Mouse (Mus musculus) lung, embryonic 15.5 days (tissue): ENCODE data around the gene Arl4c. TPM values are rescaled to one million over a fixed set of nuclear protein-coding genes. Genes with fewer than 3 reads are reported as not detected.

Experiments used
- ATAC-seq: fragments of 200-750 bp; cut with Nextera tagmentation; 2 replicates; pipeline ENCODE4 v1.8.0; 2017; ENCODE audit warnings: moderate number of reproducible peaks, borderline replicate concordance; ENCODE audit not compliant: low FRiP score, low TSS enrichment; ENCODE audit errors: extremely low read depth
- H3K27ac ChIP-seq: fragments of 300-500 bp; sonication (generic); 2 replicates; pipeline ENCODE4 v1.5.1; 2015; ENCODE audit warnings: moderate library complexity, mild to moderate bottlenecking, inconsistent platforms
- H3K27me3 ChIP-seq: fragments of 300-500 bp; sonication (generic); 2 replicates; pipeline ENCODE4 v1.6.1; 2015; ENCODE audit warnings: inconsistent platforms
- H3K36me3 ChIP-seq: fragments of 300-500 bp; sonication (generic); 2 replicates; pipeline ENCODE4 v1.6.1; 2015; ENCODE audit warnings: inconsistent platforms
- H3K4me1 ChIP-seq: fragments of 300-500 bp; sonication (generic); 2 replicates; pipeline ENCODE4 v1.6.1; 2015; ENCODE audit warnings: inconsistent platforms
- H3K4me2 ChIP-seq: fragments of 300-500 bp; sonication (generic); 2 replicates; pipeline ENCODE4 v1.6.1; 2015; ENCODE audit warnings: inconsistent platforms, mild to moderate bottlenecking, moderate library complexity
- H3K4me3 ChIP-seq: fragments of 300-500 bp; sonication (generic); 2 replicates; pipeline ENCODE4 v1.5.1; 2015; ENCODE audit warnings: mild to moderate bottlenecking, inconsistent platforms
- H3K9ac ChIP-seq: fragments of 300-500 bp; sonication (generic); 2 replicates; pipeline ENCODE4 v1.6.1; 2015; ENCODE audit warnings: inconsistent platforms
- H3K9me3 ChIP-seq: fragments of 300-500 bp; sonication (generic); 2 replicates; pipeline ENCODE4 v1.6.1; 2016; ENCODE audit warnings: inconsistent platforms
- WGBS: fragments of 180-500 bp; shearing (Covaris S2); methylation state at CpG from one replicate; pipeline ENCODE4 v1.1.7; 2015; 5-methylcytosine and 5-hydroxymethylcytosine counted together
- polyA plus RNA-seq: library from polyadenylated mRNA; unstranded; fragments of >200 nt; fragmentation: Nextera tagmentation; extraction: Ambion mirVana; gene quantifications from 2 replicates; pipeline ENCODE4 v1.2.1, GENCODE M21; 2015

Arl4c gene
- polyA plus RNA-seq, 1 experiment from 2014 or later = 21.7 TPM

DNA sequence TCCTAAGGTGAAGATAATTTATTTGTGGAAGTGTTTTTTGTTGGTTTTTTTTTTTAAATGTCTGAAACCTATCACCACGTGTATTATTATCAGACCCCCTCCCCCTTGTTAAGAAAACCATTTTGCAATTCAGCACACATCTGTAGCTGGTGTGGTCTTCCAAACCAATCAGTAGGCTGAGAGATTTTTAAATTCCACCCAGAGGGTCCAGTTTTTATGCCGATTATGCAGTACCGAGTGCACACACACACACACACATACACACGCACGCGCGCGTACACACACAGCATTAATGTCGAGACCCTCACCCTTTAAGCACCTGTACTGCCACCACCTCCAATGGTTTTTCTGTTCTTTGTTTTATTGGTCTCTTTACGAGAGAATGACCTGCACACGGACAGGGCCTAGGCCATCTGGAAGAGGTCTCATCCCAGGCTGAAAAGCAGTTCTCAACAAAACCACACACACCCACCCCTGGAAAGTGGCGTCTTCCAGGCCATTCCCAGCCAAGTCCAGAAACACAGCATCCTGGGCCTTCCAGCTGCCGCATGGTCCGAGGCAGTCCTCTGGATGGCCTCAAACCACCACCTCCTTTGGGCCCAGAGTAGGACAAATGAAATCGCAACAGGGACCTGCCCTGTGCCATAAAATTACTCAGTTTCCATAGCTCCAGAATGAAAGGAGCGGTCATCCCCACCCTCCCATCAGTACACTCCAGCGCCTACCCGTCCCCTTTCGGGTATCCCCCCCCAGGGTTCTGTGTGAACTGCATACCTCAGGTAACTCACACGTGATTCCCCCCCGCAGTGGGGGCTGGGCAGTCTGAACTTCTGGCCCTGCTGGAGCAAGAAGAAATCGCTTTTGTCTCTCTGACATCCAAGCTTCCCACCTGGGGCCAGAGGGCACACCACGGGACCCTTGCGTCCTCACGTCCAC is 1.9 kb downstream of the Arl4c start:
- Histone ChIP-seq H3K9me3 (no peaks in the 10 kb centered on the region), H3K4me3 (peak overlapping the region; percentile 84), H3K27ac (peak overlapping the region; percentile 91), H3K9ac (peak overlapping the region; percentile 82), H3K4me2 (peak overlapping the region; percentile 77), H3K27me3 (no peaks in the 10 kb centered on the region), H3K4me1 (peaks cover 13% of the 10 kb centered on the region), H3K36me3 (peaks cover 2% of the 10 kb centered on the region; the same call in 1 of the 2 replicates)
- WGBS = 9% methylated on average over 25 of the region's 25 CpGs
- ATAC-seq = no peak

DNA sequence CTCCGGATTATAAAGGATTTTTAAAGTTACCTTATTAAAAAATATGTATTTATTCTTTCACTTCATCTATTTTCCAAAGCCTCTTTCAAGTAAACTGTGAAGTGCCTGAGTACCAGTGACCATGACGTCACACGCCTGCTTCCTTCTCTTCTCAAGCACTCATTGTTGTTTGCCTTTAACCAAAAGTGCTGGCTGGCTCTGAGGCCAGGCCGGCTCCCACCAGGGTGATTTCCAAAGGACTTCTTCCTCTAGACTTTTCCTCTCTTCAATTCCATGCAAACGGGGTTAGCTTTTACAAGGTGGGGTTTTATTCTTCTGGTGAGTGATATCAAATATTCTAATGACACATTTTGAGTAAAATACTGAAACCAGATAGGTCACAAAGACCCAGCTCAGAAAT is 2.6 kb downstream of the Arl4c start:
- peaks cover 2% of the 10 kb centered on the region; the same call in 1 of the 2 replicates for H3K36me3 ChIP-seq
- no peaks in the 10 kb centered on the region for H3K9me3 ChIP-seq
- 2% methylated on average over 5 of the region's 5 CpGs for WGBS
- H3K4me3 ChIP-seq = peak overlapping the region; percentile 84
- peak overlapping the region; percentile 91; the same call in 1 of the 2 replicates for H3K27ac ChIP-seq
- H3K9ac ChIP-seq = 0 out of 2 replicates have a peak overlapping the region, but pooled peaks have one; percentile 82
- no peak for ATAC-seq
- H3K27me3 ChIP-seq = no peaks in the 10 kb centered on the region
- peaks cover 13% of the 10 kb centered on the region for H3K4me1 ChIP-seq
- peak overlapping the region; percentile 77 for H3K4me2 ChIP-seq

DNA sequence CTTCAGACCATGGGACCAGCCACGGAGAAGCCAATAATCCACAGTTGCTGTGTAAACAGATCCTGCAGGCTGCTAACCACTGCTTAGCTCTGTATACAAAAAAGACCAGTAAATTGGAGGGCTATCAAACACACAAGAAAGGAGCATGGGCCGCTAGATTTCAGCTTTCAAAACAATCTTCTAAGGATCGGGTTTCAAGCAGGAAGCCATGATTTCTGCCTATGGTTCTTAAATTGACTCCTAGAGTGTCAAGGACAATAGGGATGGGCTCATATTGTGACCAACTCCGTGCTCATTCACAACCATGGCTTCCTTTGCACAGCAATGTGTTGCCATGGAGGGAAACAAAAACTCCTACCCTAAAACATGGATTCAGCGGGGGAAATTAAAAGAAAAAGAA is 3.1 kb downstream of the Arl4c start:
- H3K4me3 ChIP-seq = peak overlapping the region; percentile 84
- H3K9ac ChIP-seq = 0 out of 2 replicates have a peak overlapping the region, but pooled peaks have one; percentile 1
- peak overlapping the region; percentile 32 for H3K27ac ChIP-seq
- H3K4me1 ChIP-seq = peaks cover 13% of the 10 kb centered on the region
- peaks cover 2% of the 10 kb centered on the region; the same call in 1 of the 2 replicates for H3K36me3 ChIP-seq
- H3K4me2 ChIP-seq = peak overlapping the region; percentile 77
- H3K27me3 ChIP-seq = no peaks in the 10 kb centered on the region
- H3K9me3 ChIP-seq = no peaks in the 10 kb centered on the region
- no peak for ATAC-seq
- 13% methylated on average over 5 of the region's 5 CpGs for WGBS

DNA sequence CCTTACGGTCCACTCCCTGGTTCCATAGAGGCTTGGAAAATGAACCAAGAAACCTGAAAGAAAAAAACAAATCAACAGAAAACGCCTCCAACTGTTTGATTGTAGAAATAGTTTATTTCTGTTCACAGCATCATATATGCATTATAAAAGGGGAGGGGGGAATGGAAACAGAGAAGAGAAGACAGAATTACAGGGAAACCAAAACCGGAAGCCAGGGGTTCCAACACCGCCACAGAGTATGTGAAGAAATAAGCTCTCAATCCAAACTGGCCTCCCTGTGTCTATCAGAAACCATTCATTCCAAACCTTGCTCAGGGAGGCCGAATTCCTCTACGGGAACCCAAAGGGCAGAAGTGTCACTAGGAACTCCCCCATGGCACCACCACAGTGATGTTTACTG is 3.9 kb downstream of the Arl4c start:
- Histone ChIP-seq H3K27ac (no peak overlapping the region; the same call in 1 of the 2 replicates), H3K4me1 (peaks cover 13% of the 10 kb centered on the region), H3K27me3 (no peaks in the 10 kb centered on the region), H3K4me2 (peak overlapping the region; percentile 77), H3K9me3 (no peaks in the 10 kb centered on the region), H3K9ac (peak overlapping the region; percentile 13; the same call in 1 of the 2 replicates), H3K36me3 (peaks cover 2% of the 10 kb centered on the region; the same call in 1 of the 2 replicates), H3K4me3 (peak overlapping the region; percentile 84)
- WGBS = 74% methylated on average over 6 of the region's 6 CpGs
- no peak for ATAC-seq

DNA sequence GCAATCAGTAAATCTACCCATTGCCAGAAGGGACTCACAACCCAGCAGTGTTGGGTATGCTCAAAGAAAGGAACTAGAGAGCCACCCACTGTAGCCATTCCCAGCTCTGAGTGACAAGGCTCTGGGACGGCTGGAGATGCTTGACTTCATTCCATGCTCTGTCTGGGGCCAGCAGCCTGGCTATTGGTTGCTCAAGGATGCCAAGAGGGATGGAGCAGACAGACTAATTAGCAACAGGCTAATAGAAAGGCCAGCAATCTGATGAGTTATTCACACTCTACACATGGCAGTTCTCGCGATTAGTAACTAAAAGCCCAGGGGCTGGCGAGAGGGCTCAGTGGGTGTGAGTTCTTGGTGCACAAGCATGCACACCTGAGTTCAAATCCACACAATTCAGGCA is 5.6 kb downstream of the Arl4c start:
- H3K27me3 ChIP-seq = no peaks in the 10 kb centered on the region
- H3K9me3 ChIP-seq = no peaks in the 10 kb centered on the region
- H3K9ac ChIP-seq = no peak overlapping the region
- H3K4me3 ChIP-seq = no peak overlapping the region
- peaks cover 2% of the 10 kb centered on the region; the same call in 1 of the 2 replicates for H3K36me3 ChIP-seq
- WGBS = 82% methylated on average over 4 of the region's 4 CpGs
- peaks cover 8% of the 10 kb centered on the region for H3K4me1 ChIP-seq
- H3K4me2 ChIP-seq = no peak overlapping the region
- ATAC-seq = no peak
- H3K27ac ChIP-seq = no peak overlapping the region

DNA sequence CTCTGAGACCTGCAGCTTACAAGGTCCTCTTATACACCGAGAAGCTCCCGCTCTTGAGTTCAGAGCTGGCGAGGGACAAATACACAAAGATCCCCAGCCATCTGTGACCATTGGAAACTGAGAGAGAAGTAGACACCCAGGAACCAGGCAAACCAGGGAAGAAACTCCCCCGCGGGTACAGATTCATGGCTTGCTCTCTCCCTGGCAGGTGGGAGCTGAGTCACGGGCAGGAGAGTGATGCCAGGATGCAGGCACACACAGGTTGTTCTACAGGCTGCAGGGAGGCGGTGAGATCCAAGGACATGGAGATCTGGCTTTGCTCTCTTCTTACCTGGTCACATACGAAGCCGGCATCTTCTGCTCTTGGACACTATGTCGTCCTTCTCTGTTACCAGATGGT is 7.7 kb downstream of the Arl4c start:
- Histone ChIP-seq H3K27me3 (no peaks in the 10 kb centered on the region), H3K4me1 (peaks cover 8% of the 10 kb centered on the region), H3K9me3 (no peaks in the 10 kb centered on the region), H3K27ac (no peak overlapping the region), H3K4me3 (no peak overlapping the region), H3K9ac (no peak overlapping the region), H3K4me2 (no peak overlapping the region), H3K36me3 (peaks cover 2% of the 10 kb centered on the region; the same call in 1 of the 2 replicates)
- ATAC-seq = no peak
- WGBS = 82% methylated on average over 10 of the region's 10 CpGs

DNA sequence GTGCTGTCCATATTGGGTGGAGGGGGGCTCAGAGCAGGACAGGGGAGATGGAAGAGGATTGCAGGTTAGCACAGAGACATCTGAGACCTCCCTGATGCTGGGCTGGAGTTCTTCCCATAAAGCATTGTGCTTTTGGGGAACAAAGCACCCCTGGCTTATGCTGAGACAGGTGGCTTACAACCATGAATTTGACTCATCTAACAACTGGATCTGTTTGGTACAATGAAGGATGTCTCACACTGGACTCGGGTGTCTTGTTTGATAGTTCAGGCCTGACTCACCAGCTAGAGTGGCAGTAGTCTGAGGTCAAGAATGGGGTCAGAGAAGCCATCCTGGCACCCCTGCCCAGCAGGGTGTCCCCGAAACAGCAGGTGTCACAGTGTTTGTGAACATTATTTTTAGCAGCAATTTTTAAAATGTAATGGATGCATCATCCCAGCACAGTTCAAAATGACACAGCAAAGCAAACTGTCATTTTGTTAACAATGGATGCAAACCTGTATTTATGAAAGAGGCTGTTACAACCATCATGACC is 9.7 kb downstream of the Arl4c start:
- no peak overlapping the region for H3K9ac ChIP-seq
- no peak overlapping the region for H3K4me2 ChIP-seq
- no peaks in the 10 kb centered on the region for H3K9me3 ChIP-seq
- H3K4me3 ChIP-seq = no peak overlapping the region
- no peak for ATAC-seq
- H3K27me3 ChIP-seq = no peaks in the 10 kb centered on the region
- no peaks in the 10 kb centered on the region for H3K4me1 ChIP-seq
- peaks cover 2% of the 10 kb centered on the region; the same call in 1 of the 2 replicates for H3K36me3 ChIP-seq
- no peak overlapping the region for H3K27ac ChIP-seq
- 58% methylated on average over 2 of the region's 2 CpGs for WGBS

DNA sequence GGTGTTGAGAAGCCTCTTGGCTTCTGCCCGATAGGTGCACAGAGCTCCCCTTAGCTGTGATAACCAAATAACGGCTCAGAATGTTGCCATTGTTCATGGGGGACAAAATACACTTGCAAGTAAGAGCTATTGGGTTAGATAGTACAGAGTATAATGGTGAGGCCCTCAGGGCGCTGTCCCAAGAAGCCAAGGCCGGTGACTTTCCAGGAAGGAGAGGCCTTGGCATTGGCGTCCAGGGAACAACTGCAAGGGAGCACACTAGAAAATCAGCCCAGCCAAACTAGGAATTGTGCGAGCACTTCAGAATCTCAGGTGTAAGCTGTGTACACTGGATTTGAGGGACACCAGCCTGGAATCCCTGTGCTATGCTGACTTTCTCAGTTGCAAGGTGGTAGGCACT is 11.4 kb downstream of the Arl4c start:
- Histone ChIP-seq H3K36me3 (no peaks in the 10 kb centered on the region), H3K4me1 (no peaks in the 10 kb centered on the region), H3K9ac (no peak overlapping the region), H3K9me3 (no peaks in the 10 kb centered on the region), H3K27me3 (no peaks in the 10 kb centered on the region), H3K4me2 (no peak overlapping the region), H3K4me3 (no peak overlapping the region), H3K27ac (no peak overlapping the region)
- ATAC-seq = 0 out of 2 replicates have a peak, but pooled peaks have one; percentile 23
- WGBS = 77% methylated on average over 6 of the region's 6 CpGs

DNA sequence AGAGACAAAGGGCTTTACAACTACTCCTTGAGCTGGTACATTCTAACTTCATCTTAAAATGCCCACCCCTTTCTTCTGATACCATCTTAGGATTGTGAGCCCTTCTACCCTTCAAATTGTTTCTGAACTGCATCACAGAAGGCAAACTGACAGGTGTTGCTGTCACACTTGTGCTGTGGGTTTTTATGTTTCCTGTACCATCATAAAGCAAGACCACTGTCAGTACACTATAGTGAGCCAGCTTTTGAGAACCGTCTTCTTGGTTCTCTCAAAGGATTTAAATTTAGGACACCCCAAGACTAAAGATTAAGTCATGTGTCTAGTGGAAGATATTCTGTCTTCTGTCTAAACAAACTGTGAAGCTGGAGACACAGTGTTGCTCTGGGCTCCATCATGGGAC is 17.3 kb downstream of the Arl4c start:
- 74% methylated on average over 1 of the region's 1 CpGs for WGBS
- no peaks in the 10 kb centered on the region for H3K9me3 ChIP-seq
- H3K4me1 ChIP-seq = no peaks in the 10 kb centered on the region
- H3K27ac ChIP-seq = no peak overlapping the region
- H3K9ac ChIP-seq = no peak overlapping the region
- no peaks in the 10 kb centered on the region for H3K36me3 ChIP-seq
- ATAC-seq = no peak
- no peak overlapping the region for H3K4me3 ChIP-seq
- H3K4me2 ChIP-seq = no peak overlapping the region
- no peaks in the 10 kb centered on the region for H3K27me3 ChIP-seq

DNA sequence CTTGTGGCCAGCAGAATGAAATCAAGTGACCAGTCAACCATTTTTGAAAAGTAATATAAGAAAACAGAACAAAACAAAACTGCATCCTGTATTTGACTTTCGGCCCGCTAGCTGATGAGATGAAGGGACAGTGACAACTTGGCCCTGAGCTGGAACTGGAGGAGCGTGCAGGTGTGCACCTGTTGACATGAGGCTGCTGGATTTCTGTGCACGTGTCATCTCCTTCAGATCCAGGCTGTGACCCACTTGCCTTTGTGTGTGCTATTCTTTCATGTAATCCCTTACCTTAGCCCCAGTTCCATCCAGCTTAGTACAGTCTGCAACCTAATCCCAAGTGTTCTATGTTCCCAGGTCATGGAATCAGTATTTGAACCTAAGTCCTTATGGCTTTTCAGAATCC is 20.4 kb downstream of the Arl4c start:
- Histone ChIP-seq H3K27ac (no peak overlapping the region), H3K4me2 (no peak overlapping the region), H3K4me3 (no peak overlapping the region), H3K9ac (no peak overlapping the region), H3K36me3 (no peaks in the 10 kb centered on the region), H3K9me3 (no peaks in the 10 kb centered on the region), H3K27me3 (no peaks in the 10 kb centered on the region), H3K4me1 (no peaks in the 10 kb centered on the region)
- WGBS = 79% methylated on average over 4 of the region's 4 CpGs
- ATAC-seq = no peak

DNA sequence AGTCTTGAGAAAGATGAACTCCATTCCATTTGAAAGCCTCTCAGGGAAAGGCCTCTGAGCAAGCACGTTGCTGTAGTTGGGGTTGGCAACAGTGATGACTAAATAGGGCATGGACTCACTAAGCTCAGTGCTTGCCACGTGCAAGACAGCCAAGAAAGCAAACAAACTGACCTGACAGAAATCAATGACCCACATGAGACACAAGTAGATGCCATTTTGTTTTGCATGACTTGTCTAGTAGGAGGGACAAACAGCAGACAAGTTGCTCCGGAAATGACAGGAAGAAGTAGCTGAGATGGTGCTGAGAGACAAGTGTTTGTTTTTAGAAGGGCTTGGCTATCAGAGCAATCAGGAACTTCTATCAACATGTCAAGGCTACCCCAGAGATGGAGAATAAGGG is 21.2 kb downstream of the Arl4c start:
- 14% methylated on average over 3 of the region's 3 CpGs for WGBS
- ATAC-seq = no peak

DNA sequence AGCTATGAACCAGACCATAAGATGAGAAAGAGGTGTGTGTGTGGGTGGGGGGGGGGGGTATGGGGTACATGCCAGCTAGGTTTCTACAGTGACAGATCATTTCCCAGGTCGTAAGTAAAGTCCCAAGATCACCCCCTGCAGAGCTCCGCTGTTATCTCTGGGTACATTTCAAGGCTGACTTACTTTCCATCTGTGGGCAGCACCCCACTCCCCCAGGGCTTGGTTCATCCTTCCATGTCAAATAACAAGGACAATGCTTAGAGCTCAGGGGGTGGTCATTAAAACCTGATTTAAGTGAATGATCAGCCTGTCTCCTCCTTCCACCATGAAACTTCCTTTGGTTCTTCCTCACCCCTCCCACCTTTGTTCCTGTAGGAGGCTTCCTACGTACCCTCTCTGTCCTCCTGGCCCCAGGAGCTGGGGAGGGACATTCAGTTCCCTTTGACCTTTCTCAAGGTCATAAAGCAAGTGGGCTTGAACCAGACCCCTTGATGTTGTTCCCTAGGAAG is 23.7 kb downstream of the Arl4c start:
- H3K9ac ChIP-seq = no peak overlapping the region
- 70% methylated on average over 3 of the region's 3 CpGs for WGBS
- H3K4me3 ChIP-seq = no peak overlapping the region
- no peaks in the 10 kb centered on the region for H3K27me3 ChIP-seq
- H3K36me3 ChIP-seq = no peaks in the 10 kb centered on the region
- ATAC-seq = no peak
- no peak overlapping the region for H3K27ac ChIP-seq
- H3K4me2 ChIP-seq = no peak overlapping the region
- H3K9me3 ChIP-seq = no peaks in the 10 kb centered on the region
- H3K4me1 ChIP-seq = no peaks in the 10 kb centered on the region

More for the DNA sequence above, 21.2 kb downstream of the Arl4c start:
- no peak overlapping the region for H3K4me3 ChIP-seq
- H3K9me3 ChIP-seq = no peaks in the 10 kb centered on the region
- H3K9ac ChIP-seq = no peak overlapping the region
- H3K4me1 ChIP-seq = no peaks in the 10 kb centered on the region
- no peak overlapping the region for H3K27ac ChIP-seq
- no peaks in the 10 kb centered on the region for H3K27me3 ChIP-seq
- no peaks in the 10 kb centered on the region for H3K36me3 ChIP-seq
- no peak overlapping the region for H3K4me2 ChIP-seq
